Mouse (Mus musculus) olfactory bulb, adult 2 months (tissue): ENCODE measurements around the gene Gm1979.
"Not testable (repeated sequence)": the region's sequence is repeated elsewhere in the genome, so short reads cannot be mapped to it uniquely, and the experiment has no call there.

Experiments used
- CTCF ChIP-seq: fragments of 200-500 bp; IDR thresholded peaks from 2 replicates; pipeline ENCODE4 v1.5.1; 2012; ENCODE audit warnings: low read depth, mild to moderate bottlenecking, low read length, moderate library complexity; ENCODE audit not compliant: insufficient read depth
- POLR2A ChIP-seq: fragments of 200-500 bp; IDR thresholded peaks from 2 replicates; pipeline ENCODE4 v1.6.1; 2012; ENCODE audit warnings: mild to moderate bottlenecking, low read depth, low read length, moderate library complexity; ENCODE audit not compliant: insufficient read depth

DNA sequence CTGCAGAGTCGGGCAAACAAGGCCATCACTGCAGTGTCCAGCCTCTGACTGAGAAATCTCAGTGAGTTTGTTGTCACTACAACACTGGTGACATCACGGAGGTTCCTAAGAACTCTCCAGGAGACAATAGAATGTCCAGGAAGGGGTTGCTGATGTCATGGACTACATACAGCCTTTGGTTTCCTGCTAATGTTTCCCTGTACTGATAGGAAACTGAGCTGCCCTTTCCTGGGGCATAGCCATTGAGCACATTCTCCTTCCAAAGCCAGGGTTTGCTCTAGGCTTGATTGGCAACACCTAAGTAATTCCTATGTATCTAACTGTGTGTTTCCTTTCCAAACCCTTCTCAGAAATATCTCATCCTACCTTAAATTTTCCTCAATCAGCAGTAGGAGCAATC, 32.0 kb downstream of the Gm1979 start, which contains the start of gene Gm21680:
- TF ChIP-seq CTCF, POLR2A: not testable (repeated sequence)
